6 mouse cellular contexts compared by ENCODE assay signal in the genomic region with DNA sequence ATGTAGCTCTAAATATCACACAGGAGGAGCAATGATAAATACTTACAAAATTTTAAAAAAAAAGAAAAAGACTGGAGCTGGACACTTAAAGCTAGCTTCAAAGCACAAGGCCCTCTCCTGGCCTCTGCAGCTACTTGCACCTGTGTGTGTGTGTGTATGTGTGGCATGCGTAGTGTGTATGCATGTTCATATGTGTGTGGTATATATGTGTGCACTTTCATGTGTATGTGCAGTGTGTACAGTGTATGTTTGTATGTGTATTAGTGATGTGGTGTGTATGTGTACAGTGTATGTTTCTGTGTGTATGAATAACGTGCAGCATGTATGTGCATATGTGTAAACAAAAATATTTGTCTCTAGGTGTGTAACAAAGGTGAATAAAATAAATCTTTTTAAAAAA.
DNase-seq lines count a peak whose midpoint lies in the region; ATAC-seq lines count a peak whose summit lies in the region.
"Not testable (repeated sequence)": the region's sequence is repeated elsewhere in the genome, so short reads cannot be mapped to it uniquely, and the experiment has no call there.

No protein-coding gene starts in this region.

- H3K9ac ChIP-seq in forebrain, embryonic 12.5 days; heart, embryonic 12.5 days; hindbrain, embryonic 13.5 days; limb, embryonic 11.5 days (ENCODE audit: low read length); midbrain, embryonic 11.5 days (ENCODE audit: low read length); neural tube, embryonic 11.5 days (ENCODE audit: low read length): not testable (repeated sequence)

- H3K9me3 ChIP-seq in forebrain, embryonic 12.5 days; limb, embryonic 11.5 days (ENCODE audit: control insufficient read depth, low read length); midbrain, embryonic 11.5 days (ENCODE audit: control insufficient read depth, low read length); neural tube, embryonic 11.5 days (ENCODE audit: control insufficient read depth, low read length): not testable (repeated sequence)
- H3K9me3 ChIP-seq in heart, embryonic 12.5 days (replicated peaks), result 0 out of 2 replicates have a peak, but pooled peaks cover 16% of the 10 kb centered on the region
- H3K9me3 ChIP-seq in hindbrain, embryonic 13.5 days, result peaks cover 11% of the 10 kb centered on the region

- H3K27ac ChIP-seq in forebrain, embryonic 12.5 days; heart, embryonic 12.5 days (ENCODE audit: poor library complexity, severe bottlenecking); hindbrain, embryonic 13.5 days; limb, embryonic 11.5 days (replicated peaks; ENCODE audit: low read depth, low read length); midbrain, embryonic 11.5 days (ENCODE audit: low read depth, low read length); neural tube, embryonic 11.5 days (ENCODE audit: low read depth, low read length): not testable (repeated sequence)

- 86% methylated on average over 2 of the region's 2 CpGs for WGBS in forebrain, embryonic 12.5 days
- WGBS in heart, embryonic 12.5 days, result 72% methylated on average over 2 of the region's 2 CpGs
- 87% methylated on average over 2 of the region's 2 CpGs for WGBS in hindbrain, embryonic 13.5 days
- 87% methylated on average over 2 of the region's 2 CpGs for WGBS in limb, embryonic 11.5 days
- 79% methylated on average over 2 of the region's 2 CpGs for WGBS in midbrain, embryonic 11.5 days
- 86% methylated on average over 2 of the region's 2 CpGs for WGBS in neural tube, embryonic 11.5 days

- DNase-seq in limb, embryonic 11.5 days (ENCODE audit: low spot score), result peak; percentile 5
- not testable (repeated sequence) for DNase-seq in midbrain, embryonic 11.5 days (ENCODE audit: low spot score, missing footprints); neural tube, embryonic 11.5 days (ENCODE audit: low spot score)

- H3K4me3 ChIP-seq in forebrain, embryonic 12.5 days (replicated peaks); heart, embryonic 12.5 days; hindbrain, embryonic 13.5 days; limb, embryonic 11.5 days (ENCODE audit: low read depth, low read length); midbrain, embryonic 11.5 days (ENCODE audit: low read depth, low read length); neural tube, embryonic 11.5 days (ENCODE audit: low read depth, low read length): not testable (repeated sequence)

- H3K27me3 ChIP-seq in forebrain, embryonic 12.5 days; heart, embryonic 12.5 days (replicated peaks); hindbrain, embryonic 13.5 days; limb, embryonic 11.5 days (ENCODE audit: control insufficient read depth, insufficient read depth, low read length); midbrain, embryonic 11.5 days (ENCODE audit: control insufficient read depth, insufficient read depth, low read length); neural tube, embryonic 11.5 days (ENCODE audit: control insufficient read depth, insufficient read depth, low read length): not testable (repeated sequence)

- H3K4me1 ChIP-seq in forebrain, embryonic 12.5 days; heart, embryonic 12.5 days (replicated peaks); hindbrain, embryonic 13.5 days (replicated peaks); limb, embryonic 11.5 days (ENCODE audit: control insufficient read depth, insufficient read depth, low read length); midbrain, embryonic 11.5 days (ENCODE audit: control insufficient read depth, insufficient read depth, low read length); neural tube, embryonic 11.5 days (ENCODE audit: control insufficient read depth, insufficient read depth, low read length): not testable (repeated sequence)

- H3K36me3 ChIP-seq in forebrain, embryonic 12.5 days (replicated peaks); heart, embryonic 12.5 days; hindbrain, embryonic 13.5 days; limb, embryonic 11.5 days (ENCODE audit: control insufficient read depth, insufficient read depth, low read length); midbrain, embryonic 11.5 days (ENCODE audit: control insufficient read depth, insufficient read depth, low read length); neural tube, embryonic 11.5 days (ENCODE audit: control insufficient read depth, insufficient read depth, low read length): not testable (repeated sequence)

- ATAC-seq in forebrain, embryonic 12.5 days (ENCODE audit: low FRiP score), result 0 out of 2 replicates have a peak, but pooled peaks have one; percentile 52
- ATAC-seq in heart, embryonic 12.5 days (ENCODE audit: insufficient number of reproducible peaks, low FRiP score), result peak; percentile 30; the same call in 1 of the 2 replicates
- ATAC-seq in hindbrain, embryonic 13.5 days (ENCODE audit: low FRiP score), result peak; percentile 71; the same call in 1 of the 2 replicates
- ATAC-seq in limb, embryonic 11.5 days (ENCODE audit: insufficient number of reproducible peaks, low FRiP score, low TSS enrichment, low read depth), result 0 out of 2 replicates have a peak, but pooled peaks have one; percentile 33
- peak; percentile 52; the same call in 1 of the 2 replicates for ATAC-seq in midbrain, embryonic 11.5 days (ENCODE audit: low FRiP score)
- 0 out of 2 replicates have a peak, but pooled peaks have one; percentile 24 for ATAC-seq in neural tube, embryonic 11.5 days (ENCODE audit: insufficient read depth, low FRiP score, low TSS enrichment)

- not testable (repeated sequence) for H3K4me2 ChIP-seq in forebrain, embryonic 12.5 days; heart, embryonic 12.5 days; hindbrain, embryonic 13.5 days; limb, embryonic 11.5 days (ENCODE audit: low read depth, severe bottlenecking); midbrain, embryonic 11.5 days; neural tube, embryonic 11.5 days (ENCODE audit: low read depth)
